Mouse (Mus musculus): ENCODE measurements around the gene Myo18b. TPM values are rescaled to one million over a fixed set of nuclear protein-coding genes. Genes with fewer than 3 reads are reported as not detected.

The Myo18b gene
- total RNA-seq, 1 experiment from 2014 or later, result 0.05 TPM

DNA sequence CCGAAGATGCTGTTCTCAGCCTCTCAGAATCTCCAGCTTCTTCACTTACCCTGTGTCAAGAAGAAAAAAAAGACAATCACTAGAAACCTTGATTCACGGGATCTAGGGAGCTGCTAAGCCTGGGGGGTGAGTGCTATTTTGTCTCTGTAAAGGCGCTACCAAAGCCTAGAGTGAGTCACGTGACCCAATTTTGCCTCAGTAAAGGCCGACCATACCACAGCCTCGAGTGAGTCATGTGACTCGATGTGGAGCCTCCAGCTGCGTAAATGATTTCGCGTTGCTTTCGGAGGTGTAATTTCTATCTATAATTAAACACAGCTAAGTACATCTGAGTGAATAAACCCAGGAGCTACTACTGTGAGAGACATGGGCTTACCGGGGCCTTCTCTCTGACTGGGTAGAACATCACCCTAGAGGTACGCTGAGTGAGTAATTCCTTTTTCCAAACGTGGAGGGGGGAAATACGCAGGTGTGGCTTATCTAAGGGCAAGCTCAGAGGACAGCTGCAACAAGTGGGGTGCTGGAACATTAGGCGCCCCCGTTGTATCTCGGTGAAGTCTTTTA, 202.8 kb downstream of the Myo18b start:
- ATAC-seq (replicated peaks; ENCODE audit: low read depth, poor library complexity, severe bottlenecking), result no peak

DNA sequence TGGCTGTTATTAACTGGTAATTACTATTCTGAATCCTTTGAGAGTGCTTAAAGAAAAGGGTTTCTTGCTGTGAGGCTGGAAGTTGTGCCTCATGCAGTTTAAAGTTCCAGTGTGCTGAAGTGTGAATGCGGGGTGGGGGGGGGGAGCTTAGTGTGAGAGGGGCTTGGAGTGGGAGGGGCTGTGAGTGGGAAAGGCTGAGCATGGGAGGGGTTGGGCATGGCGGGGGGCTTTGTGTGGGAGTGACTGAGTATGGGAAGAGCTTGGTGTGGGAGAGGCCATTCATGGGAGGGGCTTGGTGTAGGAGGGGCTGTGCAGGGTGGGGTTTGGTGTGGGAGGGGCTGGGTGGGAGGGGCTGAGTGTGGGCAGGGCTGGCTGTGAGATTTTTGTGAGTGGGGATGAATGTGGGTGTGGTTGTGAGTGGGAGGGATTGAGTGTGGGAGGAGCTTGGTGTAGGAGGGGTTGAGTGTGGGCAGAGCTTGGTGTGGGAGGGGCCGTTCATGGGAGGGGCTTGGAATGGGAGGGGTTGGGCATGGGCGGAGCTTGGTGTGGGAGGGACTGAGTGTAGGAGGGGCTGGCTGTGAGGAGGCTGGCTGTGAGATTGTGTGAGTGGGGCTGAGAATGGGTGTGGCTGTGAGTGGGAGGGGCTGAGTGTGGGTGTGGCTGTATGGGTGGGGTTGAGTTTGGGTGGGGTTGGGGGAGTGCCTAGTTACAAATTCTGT, 208.9 kb downstream of the Myo18b start:
- ATAC-seq (replicated peaks; ENCODE audit: low read depth, poor library complexity, severe bottlenecking), result no peak

DNA sequence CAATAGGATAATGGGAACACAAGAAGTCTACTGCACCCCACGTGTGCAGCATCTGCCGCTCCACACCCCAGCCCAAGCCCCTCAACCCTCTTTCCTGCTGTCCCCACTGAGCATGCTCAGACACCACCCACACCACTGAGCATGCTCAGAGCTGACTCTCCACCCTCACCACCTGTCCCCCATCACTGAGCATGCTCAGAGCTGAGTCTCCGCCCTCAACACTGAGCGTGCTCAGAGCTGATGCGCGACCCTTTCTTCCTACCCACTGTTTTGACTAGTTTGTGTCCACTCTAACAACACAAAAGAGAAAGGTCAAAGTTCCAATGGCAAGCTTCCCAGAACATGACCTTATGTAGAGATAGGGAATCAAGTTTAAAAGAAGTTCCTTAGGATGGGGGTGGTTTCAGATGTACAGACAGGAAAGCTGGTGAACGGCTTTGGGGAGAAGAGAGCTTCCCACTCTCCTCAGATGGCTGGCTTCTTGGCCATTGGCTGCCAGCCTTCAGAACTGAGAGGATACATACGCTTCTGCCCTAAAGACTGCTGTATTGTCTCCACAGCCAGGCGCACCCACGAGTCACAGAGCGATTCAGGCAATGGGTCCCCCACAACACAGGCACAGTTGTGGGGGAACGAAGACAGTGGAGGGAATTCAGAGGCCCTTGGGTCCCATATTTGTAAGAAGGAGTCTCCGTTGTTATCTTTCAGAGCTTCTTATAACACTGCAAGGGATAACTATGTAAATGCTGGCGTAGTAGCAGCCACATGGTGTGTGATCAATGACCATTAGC, 209.7 kb downstream of the Myo18b start:
- no peak for ATAC-seq (replicated peaks; ENCODE audit: low read depth, poor library complexity, severe bottlenecking)

DNA sequence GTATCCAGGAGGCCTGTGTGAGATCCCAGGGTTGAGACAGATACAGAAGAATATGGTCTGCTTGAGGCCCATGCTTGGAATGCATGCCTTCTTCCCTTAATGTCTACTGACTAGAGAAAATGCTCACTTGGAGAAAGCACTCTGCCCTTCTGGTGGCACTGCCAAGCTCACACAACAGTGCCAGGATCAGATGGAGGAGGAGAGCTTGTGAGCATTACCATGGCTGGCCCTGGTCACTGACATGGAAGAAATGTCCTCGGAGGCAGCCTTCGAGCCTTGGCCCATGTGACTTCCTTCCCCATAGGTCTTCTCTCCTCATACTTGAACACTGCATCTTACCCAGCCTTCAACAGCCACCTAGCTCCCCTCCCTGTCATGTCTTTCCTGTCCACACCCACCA, 216.9 kb downstream of the Myo18b start:
- ATAC-seq (replicated peaks; ENCODE audit: low read depth, poor library complexity, severe bottlenecking), result no peak

DNA sequence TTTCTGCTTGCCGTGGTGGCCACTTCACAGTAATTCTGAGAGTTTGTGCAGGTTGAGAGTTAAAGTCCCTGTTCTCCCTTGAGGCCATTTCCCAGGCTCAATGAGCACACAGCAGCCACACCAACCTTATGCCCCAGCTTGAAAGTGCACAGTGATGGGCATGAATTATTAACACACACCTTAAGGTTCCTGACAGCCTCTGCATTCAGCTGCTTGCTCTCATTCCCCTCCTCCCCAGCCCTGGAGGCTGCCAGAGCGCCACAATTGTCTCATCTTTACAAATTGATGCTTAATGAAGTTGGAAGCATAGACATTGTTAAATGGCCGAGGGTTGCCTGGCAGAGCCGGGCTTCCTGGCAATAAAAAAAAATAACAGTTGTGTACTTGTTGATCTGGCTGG, 218.0 kb downstream of the Myo18b start:
- no peak for ATAC-seq (replicated peaks; ENCODE audit: low read depth, poor library complexity, severe bottlenecking)

DNA sequence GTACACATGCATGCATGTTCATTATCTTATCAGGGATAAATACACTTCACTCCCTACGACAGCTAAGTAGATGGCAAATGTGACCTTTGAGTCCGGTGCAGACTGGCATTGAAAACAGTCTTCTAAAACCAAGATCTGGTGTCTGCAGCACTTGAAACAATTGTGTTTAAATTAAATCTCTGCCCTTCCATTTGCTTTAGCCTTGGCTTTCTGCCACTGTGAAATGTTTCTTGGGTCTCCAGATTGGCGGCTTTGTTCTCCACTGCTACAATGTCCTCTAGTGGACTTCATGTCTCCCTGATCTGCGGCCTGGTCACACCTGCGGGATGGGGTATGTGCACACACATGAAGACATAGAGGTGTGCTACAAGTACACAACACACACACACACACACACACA, 221.4 kb downstream of the Myo18b start:
- no peak for ATAC-seq (replicated peaks; ENCODE audit: low read depth, poor library complexity, severe bottlenecking)

DNA sequence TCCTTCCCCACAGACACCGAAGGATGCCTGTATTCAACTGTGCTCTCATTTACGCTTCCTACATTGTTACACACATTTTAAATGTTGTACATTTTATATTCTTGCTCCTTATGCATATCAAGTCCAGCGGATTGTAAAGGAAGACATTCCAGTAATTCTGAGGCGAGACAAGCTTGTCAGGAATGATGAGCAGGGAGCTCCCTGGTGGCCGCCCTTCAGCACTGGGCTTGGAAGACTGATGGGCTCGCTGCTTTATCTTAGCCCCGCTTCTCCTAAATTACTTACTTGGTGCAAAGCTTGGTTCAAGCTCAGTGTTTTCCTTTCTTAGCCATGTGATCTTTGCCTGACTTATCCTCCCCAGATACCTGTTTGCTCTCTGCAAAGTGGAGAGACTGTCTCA, 223.7 kb downstream of the Myo18b start:
- no peak for ATAC-seq (replicated peaks; ENCODE audit: low read depth, poor library complexity, severe bottlenecking)

DNA sequence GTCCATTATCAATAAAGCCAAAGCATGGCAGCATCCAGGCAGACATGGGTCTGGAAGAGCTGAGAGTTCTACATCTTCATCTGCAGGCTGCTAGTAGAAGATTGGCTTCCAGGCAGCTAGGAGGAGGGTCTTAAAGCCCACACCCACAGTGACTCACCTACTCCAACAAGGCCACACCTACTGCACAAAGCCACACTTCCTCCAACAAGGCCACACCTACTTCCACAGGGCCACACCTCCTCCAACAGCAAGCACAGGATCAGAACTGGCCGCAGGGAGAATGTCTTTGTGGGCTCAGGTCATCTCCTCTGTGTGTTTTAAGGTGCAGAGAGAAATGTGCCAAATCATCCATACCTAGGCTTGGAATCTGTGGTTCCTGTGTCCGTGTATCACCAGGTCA, 224.2 kb downstream of the Myo18b start:
- ATAC-seq (replicated peaks; ENCODE audit: low read depth, poor library complexity, severe bottlenecking), result no peak

DNA sequence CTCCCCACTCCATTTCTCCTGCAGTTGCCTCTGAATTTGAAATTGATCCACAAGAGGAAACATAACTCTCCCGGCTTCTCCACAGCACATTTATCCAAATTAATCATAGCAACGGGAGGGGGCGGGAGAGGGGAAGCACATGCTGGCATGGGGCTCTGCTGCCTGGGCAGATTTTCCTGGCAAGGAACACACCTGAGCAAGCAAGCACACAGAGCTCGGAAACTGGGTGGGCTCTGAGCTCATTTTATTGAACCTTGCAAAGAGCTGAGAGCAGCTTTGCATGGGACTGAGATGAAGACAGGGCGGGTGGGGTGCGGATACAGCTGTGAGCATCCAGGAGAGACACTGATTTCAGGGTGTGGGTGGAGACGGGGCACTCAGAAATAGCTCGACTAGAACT, 229.0 kb downstream of the Myo18b start:
- ATAC-seq (replicated peaks; ENCODE audit: low read depth, poor library complexity, severe bottlenecking), result no peak

DNA sequence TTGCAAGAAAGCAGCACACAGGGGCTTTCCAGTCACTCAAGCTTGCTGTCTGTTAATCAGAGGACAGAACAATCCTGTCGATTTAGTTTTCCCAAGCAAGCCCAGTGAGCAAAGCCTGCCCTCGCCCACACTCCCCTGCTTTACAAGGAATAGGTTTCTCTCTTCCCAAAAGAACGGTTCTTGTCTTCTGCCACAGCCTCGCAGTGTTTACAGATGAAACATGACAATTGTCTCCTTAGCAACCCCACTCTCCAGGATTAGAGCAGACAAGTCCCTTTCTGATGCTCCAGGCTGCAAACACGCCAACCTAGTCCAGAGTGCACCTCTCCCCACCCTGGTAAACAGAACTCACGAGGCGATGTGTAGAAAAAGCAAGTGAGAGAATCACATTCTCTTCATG, 230.5 kb downstream of the Myo18b start:
- ATAC-seq (replicated peaks; ENCODE audit: low read depth, poor library complexity, severe bottlenecking), result no peak

DNA sequence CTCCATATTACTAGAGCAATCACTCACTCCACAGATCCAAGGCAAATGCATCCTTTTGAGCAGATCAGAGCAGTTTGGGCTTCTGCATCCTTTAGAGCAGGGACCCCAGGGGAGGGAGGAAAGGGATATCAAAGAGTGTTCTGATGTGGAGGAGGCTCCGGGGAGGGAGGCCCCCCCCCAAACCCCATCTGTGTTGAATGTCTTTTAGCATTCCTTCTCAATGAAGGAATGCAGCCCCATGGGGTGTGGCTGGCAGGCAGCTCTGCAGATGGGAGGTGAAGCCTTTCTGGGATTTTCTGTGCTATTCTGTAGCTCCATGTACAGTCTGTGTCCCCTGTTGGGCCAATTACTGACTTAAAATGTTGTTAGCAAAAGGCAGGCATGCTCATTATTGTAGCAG, 232.5 kb downstream of the Myo18b start:
- ATAC-seq (replicated peaks; ENCODE audit: low read depth, poor library complexity, severe bottlenecking), result no peak

DNA sequence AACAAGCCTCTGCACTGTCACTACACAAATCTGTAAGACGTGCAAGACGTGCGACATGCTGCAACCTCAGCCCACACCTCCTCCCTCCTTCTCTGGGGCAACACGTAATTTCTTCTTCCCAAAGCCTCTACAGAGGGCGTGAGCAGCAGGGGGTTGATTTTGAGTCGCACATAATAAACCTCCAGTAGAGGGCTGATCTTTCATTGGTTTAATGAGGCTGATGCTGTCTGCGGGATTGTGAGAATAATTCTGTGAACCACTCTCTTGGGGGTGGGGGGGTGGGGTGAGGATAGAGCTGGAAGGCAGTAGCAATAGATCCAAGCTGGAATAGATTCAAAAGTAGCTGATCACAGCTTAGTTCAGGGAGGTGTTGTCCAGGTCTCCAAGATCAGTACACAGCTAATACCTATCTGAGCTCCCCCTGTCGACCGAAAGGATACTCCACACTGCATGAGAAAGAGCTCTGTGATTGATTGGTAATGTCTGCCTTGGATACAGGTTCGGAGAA, 235.2 kb downstream of the Myo18b start:
- ATAC-seq (replicated peaks; ENCODE audit: low read depth, poor library complexity, severe bottlenecking), result no peak

DNA sequence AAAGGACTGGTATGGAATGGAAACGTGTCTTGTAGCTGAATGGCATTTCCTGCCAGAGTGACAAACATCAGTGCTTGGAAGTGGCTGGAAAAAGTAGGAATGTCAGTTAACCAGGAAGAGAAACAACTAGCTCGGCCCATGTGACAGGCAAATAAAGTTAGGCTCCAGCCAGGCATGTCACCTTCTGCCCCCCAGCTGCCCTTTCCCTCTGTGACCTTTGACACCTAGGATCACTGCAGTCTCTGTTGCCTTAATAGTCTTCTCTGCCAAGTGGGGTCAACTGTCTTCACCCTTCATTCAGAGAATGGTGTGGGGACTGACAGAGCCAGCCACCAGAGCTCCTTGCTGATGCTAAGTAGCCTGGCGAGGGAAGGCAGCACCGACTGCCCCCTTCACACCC, 236.9 kb downstream of the Myo18b start:
- ATAC-seq (replicated peaks; ENCODE audit: low read depth, poor library complexity, severe bottlenecking), result no peak

DNA sequence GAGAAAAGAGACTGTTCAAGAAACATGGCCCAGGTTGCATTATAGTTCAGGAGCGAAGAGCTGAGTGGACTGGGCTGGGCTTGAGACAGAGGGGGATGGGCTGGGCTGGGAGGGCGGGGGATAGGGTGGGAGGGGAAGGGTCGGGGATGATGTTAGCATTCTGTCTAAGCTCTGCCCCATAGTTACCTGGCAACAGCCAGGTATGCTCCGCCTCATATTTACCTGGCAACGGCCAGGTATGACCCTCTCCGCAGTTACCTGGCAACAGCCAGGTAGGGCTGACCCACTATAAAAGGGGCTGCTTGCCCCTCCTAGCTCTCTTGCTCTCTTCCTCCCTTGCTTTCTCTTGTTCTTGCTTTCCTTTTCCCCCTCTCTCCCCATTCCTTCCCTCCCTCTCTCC, 239.4 kb downstream of the Myo18b start:
- ATAC-seq (replicated peaks; ENCODE audit: low read depth, poor library complexity, severe bottlenecking), result no peak

DNA sequence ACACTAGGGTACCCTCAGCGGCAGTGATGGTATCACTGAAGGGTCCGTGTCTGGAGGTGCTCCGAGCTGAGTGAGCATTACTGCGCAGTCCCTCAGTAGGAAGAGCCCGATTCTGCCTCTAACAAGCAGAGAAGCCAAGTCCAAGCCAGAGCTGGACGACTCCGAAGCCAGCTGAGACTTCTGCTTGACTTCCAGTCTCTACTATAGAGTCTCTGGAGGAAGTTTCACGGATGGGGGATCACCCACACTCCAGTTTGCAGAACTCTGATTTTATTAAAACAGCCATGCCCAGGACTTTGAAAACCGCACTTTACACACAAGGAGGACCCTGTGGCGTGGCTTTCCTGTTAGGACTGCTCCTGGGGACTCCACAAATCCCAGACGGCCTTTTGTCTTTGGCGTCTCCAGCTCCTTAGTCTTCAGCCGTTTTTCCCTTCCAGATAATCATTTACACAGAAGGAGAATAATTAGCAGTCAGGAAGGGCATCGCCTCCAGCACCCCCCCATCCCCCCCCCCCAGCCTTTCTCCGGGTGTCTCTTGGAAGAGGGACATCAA, 240.1 kb downstream of the Myo18b start:
- ATAC-seq (replicated peaks; ENCODE audit: low read depth, poor library complexity, severe bottlenecking), result no peak

DNA sequence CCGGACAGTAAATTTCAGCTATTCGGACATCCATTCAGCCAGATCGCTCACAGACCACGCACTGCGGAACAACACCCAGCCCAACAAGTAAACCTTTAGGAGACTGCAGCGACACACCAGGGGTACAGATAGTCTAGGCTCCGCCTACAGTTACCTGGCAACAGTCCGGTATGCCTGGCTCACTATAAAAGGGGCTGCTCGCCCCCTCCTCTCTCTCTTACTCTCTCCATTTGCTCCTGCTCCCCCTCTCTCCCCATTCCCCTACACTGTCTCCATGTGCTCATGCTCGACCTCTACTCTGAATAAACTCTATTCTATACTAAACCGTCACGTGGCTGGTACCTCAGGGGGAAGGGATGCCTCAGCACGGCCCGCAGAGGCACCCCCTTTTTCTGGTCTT, 240.6 kb downstream of the Myo18b start:
- no peak for ATAC-seq (replicated peaks; ENCODE audit: low read depth, poor library complexity, severe bottlenecking)

DNA sequence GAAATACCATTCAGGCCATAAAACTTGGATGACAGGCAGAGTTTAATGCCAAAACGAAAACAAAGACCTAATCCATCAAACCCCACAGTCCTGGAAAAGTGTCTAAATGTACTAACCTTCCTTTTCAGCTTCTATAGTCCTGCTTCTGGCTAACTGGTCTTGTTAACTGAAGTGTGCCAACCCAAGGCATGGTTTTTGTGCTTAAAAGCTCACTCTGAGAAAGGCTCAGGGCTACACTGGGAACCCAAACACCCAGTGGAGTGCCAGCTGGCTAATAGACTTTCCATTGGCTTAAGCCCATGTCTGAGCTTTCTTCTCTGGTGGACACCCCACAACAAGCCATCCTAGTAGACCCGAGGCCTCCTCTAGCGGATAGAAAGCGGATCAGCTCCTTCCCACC, 244.1 kb downstream of the Myo18b start:
- no peak for ATAC-seq (replicated peaks; ENCODE audit: low read depth, poor library complexity, severe bottlenecking)

DNA sequence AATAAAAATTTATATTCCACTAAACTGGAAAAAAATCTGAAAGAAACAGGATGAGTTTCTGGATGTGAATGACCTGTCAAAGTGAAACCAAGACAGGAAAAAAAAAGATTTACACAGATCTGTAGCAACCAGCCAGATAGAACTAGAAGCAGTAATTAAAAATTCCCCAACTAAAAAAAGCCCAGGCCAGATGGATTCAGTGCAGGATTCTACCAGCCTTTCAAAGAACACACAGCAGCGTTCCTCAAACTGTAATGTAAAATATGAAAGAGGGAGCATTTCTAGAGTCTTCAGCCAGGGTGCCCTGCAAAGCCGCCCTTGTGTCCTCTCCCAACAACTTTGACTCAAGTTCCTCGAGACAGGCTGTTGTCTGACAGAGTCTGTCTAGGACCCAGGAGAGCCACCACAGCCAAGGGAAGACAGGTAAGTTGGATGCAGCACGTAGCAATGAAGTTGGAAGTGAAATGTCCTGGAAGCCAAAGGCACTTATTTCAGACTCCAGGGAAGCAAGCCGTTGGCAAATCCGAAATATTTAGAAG, 246.9 kb downstream of the Myo18b start:
- no peak for ATAC-seq (replicated peaks; ENCODE audit: low read depth, poor library complexity, severe bottlenecking)

DNA sequence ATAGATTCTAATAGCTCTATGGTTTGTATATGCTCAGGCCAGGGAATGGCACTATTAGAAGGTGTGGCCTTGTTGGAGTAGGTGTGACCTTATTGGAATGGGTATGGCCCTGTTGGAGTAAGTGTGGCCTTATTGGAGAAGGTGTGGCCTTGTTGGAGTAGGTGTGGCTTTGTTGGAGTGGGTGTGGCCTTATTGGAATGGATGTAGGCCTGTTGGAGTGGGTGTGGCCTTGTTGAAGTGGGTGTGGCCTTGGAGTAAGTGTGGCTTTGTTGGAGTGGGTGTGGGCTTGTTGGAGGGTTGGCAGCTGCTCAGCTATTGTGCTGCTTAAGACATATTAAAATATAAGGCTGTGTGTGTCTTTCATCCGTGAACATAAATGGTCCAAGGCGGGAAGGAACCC, 249.3 kb downstream of the Myo18b start:
- no peak for ATAC-seq (replicated peaks; ENCODE audit: low read depth, poor library complexity, severe bottlenecking)

DNA sequence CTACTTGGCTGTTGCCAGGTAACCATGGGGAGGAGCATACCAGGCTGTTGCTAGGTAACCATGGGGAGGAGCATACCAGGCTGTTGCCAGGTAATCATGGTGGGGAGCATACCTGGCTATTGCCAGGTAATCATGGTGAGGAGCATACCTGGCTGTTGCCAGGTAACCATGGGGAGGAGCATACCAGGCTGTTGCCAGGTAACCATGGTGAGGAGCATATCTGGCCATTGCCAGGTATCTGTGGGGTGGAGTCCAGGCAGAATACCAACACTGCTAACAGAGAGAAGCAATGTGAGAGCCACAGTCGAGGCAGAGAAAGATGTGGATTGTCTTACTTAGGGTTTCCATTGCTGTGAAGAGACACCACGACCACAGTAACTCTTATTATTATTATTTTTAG, 250.6 kb downstream of the Myo18b start:
- ATAC-seq (replicated peaks; ENCODE audit: low read depth, poor library complexity, severe bottlenecking), result no peak
